Mouse (Mus musculus) urinary bladder, postnatal 4 days (tissue): ENCODE measurements around the gene Olfr720.

Experiments used
- DNase-seq, 2 experiments: peaks; one replicate each; pipeline ENCODE4 v3.0.0; 2021 to 2022; ENCODE audit warnings: low spot score in 2 of 2

Gene Olfr720

GRCm38 (mm10) chr14:14186738-14187137 lies at the start of gene Olfr720:
Olfr720 (minus strand) TSS chr14:14186838.
- no peak for DNase-seq
